Mouse (Mus musculus) intestine, embryonic 16.5 days (tissue): ENCODE measurements around the gene Asb5. TPM values are rescaled to one million over a fixed set of nuclear protein-coding genes. Genes with fewer than 3 reads are reported as not detected.

Experiments used
- ATAC-seq: fragments of 200-750 bp; cut with Nextera tagmentation; 2 replicates; pipeline ENCODE4 v1.8.0; 2017; ENCODE audit warnings: moderate TSS enrichment, moderate library complexity
- H3K27ac ChIP-seq: fragments of 300-500 bp; sonication (generic); 2 replicates; pipeline ENCODE4 v1.5.1; 2014; ENCODE audit warnings: mild to moderate bottlenecking, low read length
- H3K27me3 ChIP-seq: fragments of 300-500 bp; sonication (generic); replicated peaks from 2 replicates; pipeline ENCODE4 v1.6.1; 2014; ENCODE audit warnings: low read length, control low read depth, mixed read lengths; ENCODE audit not compliant: control insufficient read depth, insufficient read depth
- H3K36me3 ChIP-seq: fragments of 300-500 bp; sonication (generic); 2 replicates; pipeline ENCODE4 v1.6.1; 2014; ENCODE audit warnings: low read length, control low read depth; ENCODE audit not compliant: control insufficient read depth, insufficient read depth
- H3K4me1 ChIP-seq: fragments of 300-500 bp; sonication (generic); 2 replicates; pipeline ENCODE4 v1.6.1; 2014; ENCODE audit warnings: low read length, control low read depth, mixed read lengths; ENCODE audit not compliant: control insufficient read depth, insufficient read depth
- H3K4me2 ChIP-seq: fragments of 300-500 bp; sonication (generic); 2 replicates; pipeline ENCODE4 v1.6.1; 2014; ENCODE audit warnings: low read depth, low read length, control low read depth
- H3K4me3 ChIP-seq: fragments of 300-500 bp; sonication (generic); 2 replicates; pipeline ENCODE4 v1.5.1; 2014; ENCODE audit warnings: mild to moderate bottlenecking, low read length
- H3K9ac ChIP-seq: fragments of 300-500 bp; sonication (generic); 2 replicates; pipeline ENCODE4 v1.6.1; 2014; ENCODE audit warnings: low read depth, low read length
- H3K9me3 ChIP-seq: fragments of 300-500 bp; sonication (generic); 2 replicates; pipeline ENCODE4 v1.6.1; 2016; ENCODE audit warnings: low read length, control low read depth; ENCODE audit not compliant: control insufficient read depth
- WGBS: fragments of 180-500 bp; shearing (Covaris S2); extraction: QIAGEN DNeasy Blood & Tissue Kit; methylation state at CpG from one replicate; pipeline ENCODE4 v1.1.7; 2014; 5-methylcytosine and 5-hydroxymethylcytosine counted together
- polyA plus RNA-seq: library from polyadenylated mRNA; unstranded; fragments of >200 nt; fragmentation: Nextera tagmentation; extraction: Ambion mirVana; gene quantifications from 2 replicates; pipeline ENCODE4 v1.2.1, GENCODE M21; 2015

Asb5 gene
- polyA plus RNA-seq, 1 experiment from 2014 or later, result 3.6 TPM

DNA sequence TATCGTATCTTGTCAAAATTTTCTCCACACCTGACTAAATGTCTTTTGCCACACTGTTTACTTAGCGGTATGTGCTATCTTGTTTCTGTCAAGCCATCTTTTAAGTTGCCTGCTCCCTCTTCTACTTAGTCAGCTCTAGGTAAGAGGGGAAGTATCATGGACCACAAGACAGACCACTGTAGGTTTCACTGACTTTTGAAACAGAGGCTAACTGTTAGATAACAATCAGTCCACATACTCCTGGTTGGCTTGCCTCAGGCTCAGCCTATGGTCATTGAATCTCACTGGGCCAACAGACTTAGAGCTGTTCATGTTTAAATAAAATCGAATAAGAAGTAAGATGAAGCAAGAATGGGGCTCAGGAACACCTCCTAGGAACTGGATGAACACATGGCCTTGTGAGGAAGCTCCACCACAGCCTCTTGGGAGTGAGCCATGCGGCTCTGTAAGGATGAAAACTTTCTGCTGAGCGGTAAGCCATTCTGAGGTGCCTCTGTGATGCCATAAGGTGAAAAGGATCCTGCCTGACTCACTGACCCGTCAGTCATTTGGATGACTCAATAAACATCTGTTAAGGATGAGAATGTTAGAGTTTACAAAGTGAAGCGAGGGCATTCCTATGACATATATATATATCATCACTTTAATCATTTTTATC, 36.4 kb downstream of the Asb5 start:
- no peaks in the 10 kb centered on the region for H3K9me3 ChIP-seq
- no peak overlapping the region for H3K9ac ChIP-seq
- no peak overlapping the region for H3K27ac ChIP-seq
- H3K4me3 ChIP-seq, result no peak overlapping the region
- WGBS, result 83% methylated on average over 7 of the region's 7 CpGs
- no peak overlapping the region for H3K4me2 ChIP-seq
- no peak for ATAC-seq
- H3K27me3 ChIP-seq, result no peaks in the 10 kb centered on the region
- H3K36me3 ChIP-seq, result no peaks in the 10 kb centered on the region
- H3K4me1 ChIP-seq, result no peaks in the 10 kb centered on the region

DNA sequence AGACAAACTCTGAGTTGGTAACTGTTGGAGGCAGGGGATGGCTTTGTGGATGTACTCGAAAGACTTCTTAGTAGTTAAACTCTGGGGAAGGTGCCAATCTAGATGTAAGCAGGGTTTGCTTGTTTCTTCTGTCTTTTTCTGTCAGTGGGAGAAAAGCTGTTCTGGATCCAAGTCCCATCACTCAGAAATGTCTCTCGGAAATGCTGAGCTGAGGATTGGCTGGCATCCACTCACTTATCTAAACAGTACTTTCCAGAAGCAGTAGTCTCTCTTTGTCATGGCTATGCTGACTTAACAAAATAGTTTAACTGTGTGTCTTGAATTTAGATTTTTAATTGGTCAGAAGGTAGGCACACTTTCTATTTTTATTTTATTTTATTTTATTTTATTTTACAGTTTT, 37.8 kb downstream of the Asb5 start:
- no peaks in the 10 kb centered on the region for H3K4me1 ChIP-seq
- no peaks in the 10 kb centered on the region for H3K9me3 ChIP-seq
- no peak overlapping the region for H3K4me3 ChIP-seq
- no peaks in the 10 kb centered on the region for H3K27me3 ChIP-seq
- H3K4me2 ChIP-seq, result no peak overlapping the region
- H3K27ac ChIP-seq, result no peak overlapping the region
- no peak overlapping the region for H3K9ac ChIP-seq
- ATAC-seq, result no peak
- no peaks in the 10 kb centered on the region for H3K36me3 ChIP-seq
- WGBS, result 53% methylated on average over 2 of the region's 2 CpGs

DNA sequence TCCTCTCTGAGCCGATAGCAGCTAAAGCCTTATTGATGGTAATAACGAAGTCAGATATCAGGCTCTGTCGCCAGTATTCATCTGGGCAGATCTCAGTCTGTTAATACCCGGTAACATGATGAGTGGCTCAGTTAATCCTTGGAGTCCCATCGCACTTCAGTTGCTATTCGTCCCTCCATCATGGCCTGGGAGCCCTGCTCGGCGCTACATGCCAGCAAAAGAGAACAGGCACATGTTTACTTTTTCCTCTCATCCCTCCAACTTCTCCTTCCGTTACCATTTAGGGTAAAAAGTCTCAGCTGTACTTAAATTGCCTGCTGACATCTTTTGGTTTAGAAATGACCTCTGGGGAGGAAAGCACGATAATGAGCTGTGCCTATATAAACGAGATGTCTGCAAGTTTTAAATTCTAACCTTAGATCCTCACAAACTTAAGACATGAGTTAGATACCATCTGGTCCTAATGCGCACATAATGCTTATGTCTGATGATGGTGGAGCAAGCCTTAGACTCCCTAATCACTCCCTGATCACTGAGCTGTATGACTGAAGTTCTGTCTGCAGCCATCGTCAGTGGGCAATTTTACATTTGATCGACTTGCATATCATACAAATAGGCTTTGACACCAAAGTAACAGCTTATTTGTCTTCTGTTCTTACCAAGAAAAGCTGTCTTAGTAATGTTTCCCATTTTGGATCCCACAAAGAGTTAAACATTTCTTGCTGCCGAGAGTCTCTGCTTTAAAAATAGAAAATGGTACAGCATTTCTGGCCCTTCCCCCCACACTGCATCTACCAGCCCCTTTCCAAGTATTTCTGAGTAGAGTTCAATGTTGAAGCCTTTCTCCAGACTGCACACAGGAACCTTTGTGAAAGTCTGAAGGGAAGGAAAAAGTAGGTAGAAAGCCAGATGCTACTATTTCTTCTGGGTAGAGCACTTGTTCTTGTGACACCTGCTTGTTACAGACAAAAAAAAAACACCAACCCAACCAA, 41.5 kb downstream of the Asb5 start:
- no peak overlapping the region for H3K9ac ChIP-seq
- H3K4me2 ChIP-seq, result no peak overlapping the region
- H3K9me3 ChIP-seq, result no peaks in the 10 kb centered on the region
- H3K36me3 ChIP-seq, result no peaks in the 10 kb centered on the region
- 51% methylated on average over 15 of the region's 15 CpGs for WGBS
- ATAC-seq, result no peak
- H3K27me3 ChIP-seq, result no peaks in the 10 kb centered on the region
- H3K27ac ChIP-seq, result no peak overlapping the region
- H3K4me3 ChIP-seq, result no peak overlapping the region
- H3K4me1 ChIP-seq, result no peaks in the 10 kb centered on the region

DNA sequence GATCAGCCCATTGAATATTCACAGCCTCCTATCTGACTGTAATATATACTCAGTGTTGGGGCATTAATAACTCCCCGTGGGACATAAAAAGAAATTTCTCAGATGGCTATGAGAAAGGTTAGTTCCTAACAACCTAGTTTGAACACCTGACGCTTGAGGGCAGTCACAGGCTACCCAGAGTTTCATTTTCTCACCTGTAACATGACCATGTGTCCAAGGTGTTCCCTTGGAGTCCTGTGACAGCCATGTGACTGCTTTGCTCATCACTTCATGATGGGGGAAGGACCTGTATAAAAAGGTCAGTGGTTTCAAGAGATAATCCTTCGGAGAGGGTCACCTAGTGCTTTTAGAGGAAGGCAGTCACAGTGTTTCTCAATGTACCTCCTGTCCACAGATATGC, 52.1 kb downstream of the Asb5 start:
- H3K27me3 ChIP-seq, result no peaks in the 10 kb centered on the region
- no peak overlapping the region for H3K27ac ChIP-seq
- H3K9me3 ChIP-seq, result no peaks in the 10 kb centered on the region
- no peak for ATAC-seq
- no peak overlapping the region for H3K9ac ChIP-seq
- 79% methylated on average over 3 of the region's 3 CpGs for WGBS
- H3K4me1 ChIP-seq, result no peaks in the 10 kb centered on the region
- H3K36me3 ChIP-seq, result no peaks in the 10 kb centered on the region
- H3K4me2 ChIP-seq, result no peak overlapping the region
- H3K4me3 ChIP-seq, result no peak overlapping the region

DNA sequence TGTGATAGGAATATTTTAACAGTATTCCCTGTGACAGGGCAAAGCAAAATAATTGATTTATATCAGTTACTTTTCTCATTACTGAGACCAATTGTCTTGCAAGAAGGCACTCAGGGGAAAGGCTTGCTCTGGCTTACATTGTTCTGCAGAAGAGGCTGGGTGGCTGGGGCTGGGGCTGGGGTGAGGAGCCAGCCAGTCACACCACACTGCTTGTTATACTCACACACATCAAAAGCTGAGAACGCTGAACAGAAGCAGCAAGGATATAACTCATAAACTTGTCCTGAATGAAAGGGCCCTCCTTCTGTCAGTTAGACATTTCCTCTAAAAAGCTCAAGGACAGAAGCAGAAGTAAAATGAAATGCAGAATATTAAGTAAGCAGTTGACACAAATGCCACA, 53.5 kb downstream of the Asb5 start:
- no peaks in the 10 kb centered on the region for H3K27me3 ChIP-seq
- no peaks in the 10 kb centered on the region for H3K4me1 ChIP-seq
- H3K4me3 ChIP-seq, result no peak overlapping the region
- no peak overlapping the region for H3K27ac ChIP-seq
- 42% methylated on average over 1 of the region's 1 CpGs for WGBS
- H3K9me3 ChIP-seq, result no peaks in the 10 kb centered on the region
- H3K4me2 ChIP-seq, result no peak overlapping the region
- ATAC-seq, result no peak
- H3K9ac ChIP-seq, result no peak overlapping the region
- no peaks in the 10 kb centered on the region for H3K36me3 ChIP-seq

DNA sequence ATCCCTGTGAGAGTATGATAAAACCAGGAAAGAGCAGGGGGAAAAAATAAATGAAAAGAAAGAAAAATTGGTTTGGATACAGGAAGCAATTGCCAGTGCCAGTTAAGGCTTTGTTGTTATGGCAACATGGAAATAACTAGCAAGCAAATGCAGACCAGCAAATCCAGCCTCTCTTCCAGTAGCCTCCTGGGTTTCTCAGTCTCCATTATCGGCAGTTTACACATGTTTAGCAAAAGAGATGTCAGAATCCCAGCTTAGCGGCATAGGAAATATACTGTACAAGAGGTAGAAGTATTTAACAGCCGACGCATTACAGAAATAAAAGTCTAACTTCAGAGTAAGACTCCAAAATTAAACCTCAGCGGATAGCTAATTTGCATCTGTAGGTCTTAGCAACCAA, 65.3 kb downstream of the Asb5 start:
- no peaks in the 10 kb centered on the region for H3K4me1 ChIP-seq
- 79% methylated on average over 5 of the region's 5 CpGs for WGBS

DNA sequence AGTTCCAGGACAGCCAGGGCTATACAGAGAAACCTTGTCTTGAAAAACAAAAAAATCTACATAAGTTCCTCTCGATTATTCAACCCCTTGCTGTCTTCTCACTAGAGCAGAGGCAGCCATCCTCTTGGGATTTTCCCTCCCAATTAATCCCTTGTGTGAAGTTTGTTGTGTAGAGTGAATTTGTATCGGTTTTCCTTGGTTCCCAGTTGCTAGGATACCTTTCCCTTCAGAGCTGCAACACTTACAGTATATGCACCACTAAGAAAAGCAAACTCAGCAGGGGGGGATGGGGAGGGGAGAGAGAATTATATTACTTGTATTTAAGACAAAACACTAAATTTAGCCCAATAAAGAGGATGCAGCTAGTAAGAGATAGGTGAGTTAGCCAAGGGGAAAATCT, 66.7 kb downstream of the Asb5 start:
- no peak overlapping the region for H3K9ac ChIP-seq
- no peaks in the 10 kb centered on the region for H3K27me3 ChIP-seq
- no peak overlapping the region for H3K4me3 ChIP-seq
- H3K4me1 ChIP-seq, result no peaks in the 10 kb centered on the region
- ATAC-seq, result no peak
- WGBS, result 73% methylated on average over 2 of the region's 2 CpGs
- H3K36me3 ChIP-seq, result no peaks in the 10 kb centered on the region
- H3K4me2 ChIP-seq, result no peak overlapping the region
- no peak overlapping the region for H3K27ac ChIP-seq
- no peaks in the 10 kb centered on the region for H3K9me3 ChIP-seq

More for the DNA sequence above, 65.3 kb downstream of the Asb5 start:
- Histone ChIP-seq H3K4me2 (no peak overlapping the region), H3K9me3 (no peaks in the 10 kb centered on the region), H3K27ac (no peak overlapping the region), H3K36me3 (no peaks in the 10 kb centered on the region), H3K9ac (no peak overlapping the region), H3K27me3 (no peaks in the 10 kb centered on the region), H3K4me3 (no peak overlapping the region)
- ATAC-seq, result no peak

DNA sequence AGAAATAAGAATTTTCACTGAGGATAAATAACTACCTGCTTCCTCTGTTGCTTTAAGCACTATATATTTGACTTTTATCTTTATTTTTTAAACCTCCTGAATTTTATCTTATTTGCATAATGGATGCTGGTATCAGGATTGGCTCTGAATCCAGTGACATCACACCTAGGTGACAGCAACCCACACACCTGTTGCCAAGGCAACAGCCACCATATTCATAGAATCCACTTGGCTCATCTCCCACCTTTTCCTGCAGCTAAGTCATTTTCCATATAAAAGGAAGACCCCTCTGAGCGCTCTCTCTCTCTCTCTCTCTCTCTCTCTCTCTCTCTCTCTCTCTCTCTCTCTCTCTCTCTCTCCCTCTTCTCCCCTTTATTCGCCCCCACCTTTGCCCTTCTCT, 67.6 kb downstream of the Asb5 start:
- H3K27me3 ChIP-seq, result no peaks in the 10 kb centered on the region
- no peak overlapping the region for H3K4me3 ChIP-seq
- H3K27ac ChIP-seq, result no peak overlapping the region
- H3K9ac ChIP-seq, result no peak overlapping the region
- H3K4me1 ChIP-seq, result no peaks in the 10 kb centered on the region
- no peaks in the 10 kb centered on the region for H3K36me3 ChIP-seq
- ATAC-seq, result no peak
- no peaks in the 10 kb centered on the region for H3K9me3 ChIP-seq
- H3K4me2 ChIP-seq, result no peak overlapping the region
- WGBS, result 86% methylated on average over 2 of the region's 2 CpGs

DNA sequence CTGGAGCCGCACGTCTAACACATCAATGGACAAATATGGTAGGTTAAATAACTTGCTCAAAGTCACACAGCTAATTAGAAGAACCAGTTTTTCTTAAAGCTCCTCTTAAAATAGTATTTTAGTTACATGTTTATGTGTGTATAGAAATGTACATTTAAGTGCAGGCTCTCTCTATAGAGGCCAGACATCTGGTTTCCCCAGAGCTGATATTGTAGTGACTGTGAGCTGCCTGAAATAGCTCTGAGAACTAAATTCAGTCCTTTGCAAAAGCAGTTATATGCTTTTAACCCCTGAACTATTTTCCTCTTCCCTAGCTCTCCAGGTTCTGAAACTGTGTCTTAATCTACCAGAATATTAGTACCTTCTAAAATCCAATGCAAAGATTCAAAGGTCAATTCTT, 68.0 kb downstream of the Asb5 start:
- no peak overlapping the region for H3K4me2 ChIP-seq
- no peak for ATAC-seq
- no peak overlapping the region for H3K4me3 ChIP-seq
- no peaks in the 10 kb centered on the region for H3K36me3 ChIP-seq
- no peaks in the 10 kb centered on the region for H3K9me3 ChIP-seq
- no peaks in the 10 kb centered on the region for H3K4me1 ChIP-seq
- no peak overlapping the region for H3K9ac ChIP-seq
- WGBS, result 93% methylated on average over 2 of the region's 2 CpGs
- no peak overlapping the region for H3K27ac ChIP-seq
- H3K27me3 ChIP-seq, result no peaks in the 10 kb centered on the region
